Mouse (Mus musculus) common myeloid progenitor, adult 5-6 weeks (primary cell): ENCODE measurements around the gene Asxl1. TPM values are rescaled to one million over a fixed set of nuclear protein-coding genes. Genes with fewer than 3 reads are reported as not detected.

Source experiments
- ATAC-seq: replicated peaks from 2 replicates; pipeline ENCODE4 v1.8.0; 2016; ENCODE audit warnings: low read depth, mild to moderate bottlenecking, moderate TSS enrichment, inconsistent platforms; ENCODE audit not compliant: poor library complexity, severe bottlenecking
- total RNA-seq: library from RNA; stranded (forward); fragments of 200-1000, 187-1606 nt; gene quantifications from 2 replicates; pipeline ENCODE4 v1.2.3, GENCODE M21; 2017

The Asxl1 gene
- total RNA-seq = 27.6 and 42.3 TPM in 2 replicates

DNA sequence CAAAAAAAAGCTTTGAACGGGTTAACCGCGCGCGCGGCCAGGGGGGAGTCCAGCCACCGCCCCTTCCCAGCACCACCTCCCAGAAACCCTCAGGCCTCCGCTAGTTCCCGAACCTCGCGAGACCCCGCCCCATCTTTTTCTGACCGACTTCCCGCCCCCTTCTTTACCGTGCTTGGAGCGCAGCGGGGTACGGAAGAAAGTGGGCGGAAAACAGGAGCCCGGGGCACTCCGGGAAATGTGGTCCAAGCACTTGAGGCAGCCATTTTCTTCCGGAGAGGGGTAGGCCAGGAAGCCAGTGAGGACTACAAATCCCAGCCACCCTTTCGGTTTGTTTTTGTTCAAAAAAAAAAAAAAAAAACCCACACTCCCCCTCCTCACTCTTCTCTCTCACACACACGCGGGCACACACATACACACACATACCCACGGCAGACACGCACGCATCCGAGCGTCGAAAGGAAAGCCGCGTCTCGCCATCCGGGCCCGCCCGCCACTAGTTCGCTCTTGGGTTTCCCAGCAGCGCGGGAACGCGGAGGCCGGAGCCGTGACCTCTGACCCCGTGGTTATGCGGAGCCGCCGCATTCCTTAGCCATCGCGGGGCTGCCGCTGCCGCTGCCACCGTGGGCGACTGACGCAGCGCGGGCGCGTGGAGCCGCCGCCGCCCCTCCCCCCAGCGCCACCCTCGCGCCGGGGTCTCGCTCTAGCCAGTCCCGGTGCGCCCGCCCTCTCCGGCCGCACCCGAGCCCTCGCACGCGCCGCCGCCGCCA lies at the start of gene Asxl1:
Gene Asxl1 (plus strand): TSS at position 376 of the 767 bp plus-strand sequence.
- ATAC-seq = peak; percentile 94

DNA sequence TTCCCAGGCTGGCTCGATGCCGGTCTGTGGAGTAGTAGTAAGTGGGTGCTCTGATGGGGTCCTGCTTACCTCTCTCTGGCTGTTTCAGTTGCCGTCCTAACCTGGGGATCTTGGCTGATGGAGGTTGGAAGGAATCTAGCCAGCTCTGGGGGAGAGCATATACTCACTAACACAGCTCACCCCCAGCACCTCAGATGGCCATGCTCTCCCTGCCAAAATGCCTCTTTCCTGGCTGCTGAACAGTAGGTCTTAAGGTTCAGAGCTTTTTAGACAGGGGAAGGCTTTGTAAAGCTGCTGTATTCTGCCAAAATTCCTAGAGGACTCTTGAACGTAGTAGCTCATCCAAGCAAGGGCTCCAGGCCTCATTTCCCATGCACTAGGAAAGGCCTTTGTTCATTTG lies 47.9 kb upstream of the Asxl1 start:
- no peak for ATAC-seq

DNA sequence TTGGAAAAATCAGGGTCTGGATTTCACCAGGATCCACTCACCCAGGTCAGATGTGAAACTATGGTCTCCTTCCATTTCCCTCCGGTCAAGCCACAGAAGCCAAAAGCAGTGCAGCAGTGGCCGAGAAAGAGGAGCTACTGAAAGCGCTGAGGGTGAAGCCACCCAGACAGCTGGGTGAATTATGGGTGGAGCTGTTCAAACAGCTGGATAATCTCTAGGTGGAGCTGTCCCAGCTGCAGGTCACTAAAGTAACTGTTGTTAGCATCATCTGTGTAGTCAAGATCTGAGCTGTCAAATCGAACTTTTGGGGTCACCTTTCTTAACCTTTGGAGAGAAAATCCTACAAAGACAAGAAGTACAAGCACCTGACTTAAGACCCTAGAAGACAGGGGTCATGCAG lies 47.2 kb upstream of the Asxl1 start:
- ATAC-seq = 0 out of 2 replicates have a peak, but pooled peaks have one; percentile 33

DNA sequence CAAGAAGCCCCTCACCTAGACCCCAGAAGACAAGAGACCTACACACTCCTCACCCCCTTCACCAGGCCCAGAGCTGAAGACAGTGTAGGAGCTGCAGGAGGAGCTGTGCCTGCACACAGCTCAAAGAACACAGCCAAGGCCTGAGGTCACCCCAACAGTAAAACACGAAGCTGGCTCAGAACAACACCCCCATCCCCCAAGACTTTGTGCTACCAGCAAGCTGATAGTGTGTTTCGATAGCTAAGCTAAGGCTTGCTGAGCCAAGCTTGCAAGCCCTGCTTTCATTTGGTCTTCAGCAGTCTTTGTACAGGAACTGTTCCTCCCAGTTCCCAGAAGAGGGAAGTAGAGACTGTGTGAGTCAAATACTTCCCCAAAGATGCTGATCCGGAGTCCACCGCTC lies 46.8 kb upstream of the Asxl1 start:
- ATAC-seq = peak; percentile 93

DNA sequence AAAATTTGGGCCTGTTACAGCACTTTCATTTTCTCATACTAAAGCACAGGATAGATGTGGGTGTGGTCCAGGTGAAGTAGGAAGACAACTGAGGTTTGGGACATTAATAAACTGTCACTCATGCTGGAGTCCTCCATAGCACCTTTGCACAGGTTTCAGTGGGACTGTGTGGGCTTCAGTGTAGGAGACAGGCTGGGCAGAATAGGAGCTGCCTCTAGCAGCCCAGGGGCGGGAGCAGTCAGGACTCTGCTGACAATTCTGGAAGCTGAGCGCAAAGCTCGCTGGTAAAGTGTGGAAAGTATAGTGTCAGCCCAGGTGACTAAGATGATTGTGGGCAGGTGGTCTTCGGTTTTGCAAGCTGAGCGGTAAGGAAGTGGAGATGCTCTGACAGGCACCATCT lies 44.5 kb upstream of the Asxl1 start:
- ATAC-seq = no peak

DNA sequence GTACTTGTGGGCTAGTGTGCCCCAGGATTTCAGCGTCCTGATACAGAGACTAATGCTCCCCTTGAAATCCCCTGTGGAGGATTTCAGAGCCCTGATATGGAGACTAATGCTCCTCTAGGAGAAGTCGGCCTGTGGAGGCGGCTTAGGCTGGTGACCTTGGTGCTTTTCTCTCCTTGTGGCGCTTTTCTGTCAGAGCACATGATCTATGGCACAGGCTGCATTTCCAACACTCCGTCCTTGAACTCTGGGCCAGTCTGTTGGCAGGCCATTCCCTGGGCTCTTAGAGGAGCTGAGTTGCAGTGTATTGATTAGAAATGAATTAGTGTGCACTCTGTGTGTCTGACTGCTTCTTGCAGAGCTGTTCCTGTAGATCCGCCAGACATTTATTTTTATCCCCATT lies 40.4 kb upstream of the Asxl1 start:
- no peak for ATAC-seq

DNA sequence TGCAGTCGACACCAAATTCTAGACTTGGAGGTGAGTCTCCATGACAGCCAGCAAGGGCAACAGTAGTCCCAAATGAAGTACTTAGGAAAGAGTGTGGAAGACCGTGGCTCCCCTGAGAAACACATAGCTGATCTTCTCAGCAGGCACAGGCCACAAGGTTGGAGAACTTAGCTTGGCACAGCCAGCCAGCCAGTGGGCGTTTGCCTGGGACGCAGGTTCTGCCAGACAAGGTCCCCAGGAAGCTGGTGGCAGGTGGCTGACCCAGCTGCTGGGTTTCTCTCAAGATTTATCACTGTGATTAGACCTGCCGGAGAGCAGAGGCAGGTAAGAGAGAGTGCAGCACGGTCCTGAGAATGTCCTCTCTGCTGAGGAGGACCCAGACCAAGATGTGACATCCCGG lies 37.0 kb upstream of the Asxl1 start:
- no peak for ATAC-seq

DNA sequence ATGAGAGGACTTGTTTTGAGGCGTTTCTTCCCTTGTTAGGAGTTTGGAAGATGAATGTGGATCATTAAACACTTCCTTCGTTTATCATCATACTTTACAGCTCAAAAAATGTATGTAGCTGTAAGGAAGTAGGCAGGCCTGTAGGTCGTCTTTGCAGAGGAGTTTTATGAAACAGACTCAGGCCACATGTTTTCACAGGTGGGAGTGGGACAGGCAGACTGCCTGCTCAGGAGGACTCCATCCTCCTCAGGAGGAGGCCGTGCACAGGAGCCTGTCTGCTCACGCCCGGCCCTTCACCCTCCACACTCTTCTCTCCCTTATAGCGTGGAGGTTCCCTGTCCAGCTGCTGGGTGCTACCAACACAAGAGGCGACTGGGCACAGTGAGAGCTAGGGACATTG lies 36.5 kb upstream of the Asxl1 start:
- no peak for ATAC-seq

DNA sequence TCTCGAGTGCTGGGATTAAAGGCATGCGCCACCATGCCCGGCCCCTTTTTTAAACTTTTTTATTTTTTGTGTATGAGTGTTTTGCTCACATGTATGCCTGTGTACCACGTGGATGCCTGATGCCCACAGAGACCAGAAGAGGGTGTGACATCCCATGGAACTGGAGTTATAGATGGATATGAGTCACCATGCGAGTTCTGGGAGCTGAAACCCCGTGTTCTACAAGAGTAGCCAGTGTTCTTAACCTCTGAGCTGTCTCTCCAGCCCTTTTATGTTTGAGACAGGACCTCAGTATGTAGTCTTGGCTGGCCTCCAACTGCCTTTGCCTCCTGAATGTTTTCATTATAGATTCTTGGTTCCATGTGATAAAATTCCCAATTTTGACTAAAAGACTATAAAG lies 35.4 kb upstream of the Asxl1 start:
- ATAC-seq = no peak

DNA sequence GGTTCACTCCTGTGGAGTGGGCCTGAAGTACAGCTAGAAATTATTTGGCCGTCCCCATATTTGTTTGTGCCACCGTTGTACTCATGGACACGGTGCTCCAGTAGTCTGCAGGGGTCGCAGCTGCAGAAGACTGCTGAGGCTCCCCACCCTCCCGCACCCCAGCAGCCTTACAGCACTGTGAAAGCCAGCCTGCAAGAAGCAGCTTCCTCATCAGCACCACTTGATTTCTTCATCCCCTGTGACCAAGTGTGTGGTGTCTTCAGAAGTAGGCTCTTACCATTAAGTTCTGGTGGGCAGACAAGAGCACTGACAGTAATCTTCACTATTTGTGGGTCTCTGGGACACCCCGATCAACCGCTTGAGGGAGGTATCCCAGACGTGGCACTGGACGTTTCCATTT lies 32.7 kb upstream of the Asxl1 start:
- no peak for ATAC-seq

DNA sequence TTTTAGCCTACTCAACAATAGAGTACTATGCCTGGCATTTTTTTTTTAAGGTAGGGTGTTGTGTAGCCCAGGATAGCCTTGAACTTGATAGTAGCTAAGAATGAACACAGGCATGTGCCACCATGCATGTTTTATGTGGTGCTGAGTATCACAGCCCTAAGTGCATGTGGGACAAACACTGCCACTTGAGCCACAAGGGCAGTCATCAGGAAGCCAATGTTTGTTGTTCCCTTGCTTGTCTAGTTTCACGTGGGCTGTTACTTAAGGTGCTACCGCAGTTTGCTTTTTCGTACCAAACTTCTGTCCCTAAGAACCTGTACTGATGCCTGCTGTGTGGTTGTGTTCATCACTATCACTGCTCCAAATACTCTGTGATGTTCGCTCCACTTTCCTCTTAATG lies 27.2 kb upstream of the Asxl1 start:
- ATAC-seq = no peak

DNA sequence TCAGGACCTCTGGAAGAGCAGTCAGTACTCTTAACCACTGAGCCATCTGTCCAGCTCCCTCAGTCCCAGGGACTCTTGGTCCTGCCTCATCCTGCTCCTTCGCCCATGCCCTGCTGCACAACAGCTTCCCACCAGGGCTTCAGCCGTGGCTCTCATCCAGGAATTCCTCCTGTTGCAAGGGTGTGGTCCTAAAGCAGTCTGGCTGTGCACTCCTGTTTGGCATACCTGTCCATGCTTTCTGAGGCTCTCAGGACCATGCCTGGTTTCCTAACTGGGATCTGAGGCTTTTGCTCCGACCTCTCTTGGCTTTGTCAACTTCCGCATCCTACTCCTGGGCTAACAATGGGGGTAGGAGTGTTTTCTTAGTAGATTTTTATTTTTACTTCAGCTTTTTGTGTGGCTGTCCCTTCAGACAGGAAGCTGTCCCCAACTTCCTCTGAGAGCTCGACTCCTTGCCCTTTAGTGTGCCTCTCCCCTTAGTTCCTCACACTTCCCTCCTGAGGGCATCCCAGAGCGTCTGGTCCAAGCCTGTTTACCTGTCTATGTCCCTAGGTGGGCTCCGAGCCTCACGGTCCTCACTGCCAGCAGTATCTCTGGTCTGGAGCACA lies 26.5 kb upstream of the Asxl1 start:
- ATAC-seq = peak; percentile 95

DNA sequence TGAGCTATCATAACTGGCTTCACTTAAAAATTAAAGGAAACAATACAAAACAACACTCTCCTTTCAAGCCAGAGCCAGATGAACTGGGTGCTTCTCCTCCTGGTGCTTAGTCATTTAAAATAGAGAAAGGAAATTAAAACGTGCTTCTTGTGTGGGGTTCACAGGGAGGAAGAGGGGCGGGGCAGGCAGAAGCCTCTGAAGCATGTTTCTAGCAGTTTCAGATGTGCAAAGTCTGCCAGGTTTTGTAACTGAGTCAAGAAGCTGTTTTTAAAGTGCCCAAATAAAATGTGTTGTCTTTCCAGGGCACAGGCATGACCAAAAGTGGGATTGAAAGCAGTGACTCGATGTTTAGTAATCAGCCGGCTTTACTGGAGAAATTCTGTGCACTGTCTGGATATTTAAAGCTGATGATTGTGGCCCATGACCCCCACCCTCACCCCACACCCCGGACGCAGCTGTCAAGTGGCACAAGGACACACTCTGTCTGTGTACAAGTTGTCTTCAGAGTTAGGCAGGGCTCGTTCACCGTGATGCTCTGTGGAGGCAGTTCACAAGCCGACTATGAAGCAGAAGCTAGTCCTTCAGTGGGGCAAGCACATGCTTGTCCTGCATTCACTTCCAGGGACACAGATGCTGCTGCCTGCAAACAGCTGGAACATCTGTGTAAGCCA lies 19.8 kb upstream of the Asxl1 start:
- ATAC-seq = no peak

DNA sequence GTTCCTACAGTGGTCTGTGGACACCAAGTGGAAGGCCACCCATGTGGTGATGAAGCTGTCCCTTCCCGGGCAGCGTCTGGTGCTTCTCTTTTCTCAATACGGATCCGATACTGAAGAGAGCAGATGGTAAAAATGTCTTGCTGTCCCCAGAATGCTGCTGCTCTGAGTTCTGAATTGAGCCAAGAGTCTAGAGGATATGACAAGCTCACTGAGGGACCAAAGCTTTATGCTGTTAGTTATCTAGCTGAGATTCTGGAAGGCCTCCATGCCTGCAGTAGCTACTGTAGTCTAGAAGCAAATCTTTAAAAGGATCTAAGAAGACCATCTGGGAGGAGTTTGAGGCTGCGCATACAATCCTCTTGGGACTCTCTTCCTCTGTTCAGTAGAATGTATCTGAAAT lies 13.4 kb upstream of the Asxl1 start:
- ATAC-seq = no peak

DNA sequence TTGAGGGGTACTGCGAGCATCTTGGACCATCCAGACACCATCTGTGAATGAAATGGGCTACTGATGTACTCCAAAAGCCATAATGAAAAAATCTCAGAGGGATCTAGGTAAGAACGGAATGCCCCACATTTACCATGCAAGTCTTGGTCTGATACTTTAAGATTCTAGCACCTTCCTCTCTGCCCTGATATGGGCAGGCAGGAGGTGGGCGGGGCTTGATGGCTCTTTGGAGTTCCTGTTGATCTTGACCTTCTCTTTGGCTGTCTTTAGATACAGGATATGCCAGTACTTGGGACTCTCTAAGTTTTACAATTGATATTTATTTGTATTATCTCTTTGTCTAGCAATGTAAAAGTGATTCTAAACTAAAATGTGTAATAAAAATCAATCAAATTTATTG lies 12.6 kb upstream of the Asxl1 start:
- ATAC-seq = peak; percentile 46; the same call in 1 of the 2 replicates

DNA sequence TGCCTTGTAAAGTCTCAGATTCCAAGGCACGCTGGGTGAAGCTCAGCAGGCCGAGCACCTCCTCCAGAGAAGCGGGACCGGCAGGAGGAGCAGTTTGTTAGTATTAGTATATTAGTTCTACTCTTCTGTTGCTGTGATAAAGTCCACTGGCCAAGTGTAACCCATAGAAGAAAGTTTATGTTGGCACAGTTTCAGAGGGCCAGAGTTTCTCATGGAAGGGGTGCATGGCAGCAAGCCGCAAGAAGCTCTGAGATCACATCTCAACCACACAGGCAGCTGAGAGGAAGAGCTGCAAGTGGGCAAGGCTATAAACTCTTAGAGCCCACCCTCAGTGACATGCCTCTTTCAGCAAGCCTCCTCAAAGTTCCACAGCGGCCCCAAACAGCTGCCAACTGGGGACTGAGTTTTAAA lies 11.8 kb upstream of the Asxl1 start:
- no peak for ATAC-seq

DNA sequence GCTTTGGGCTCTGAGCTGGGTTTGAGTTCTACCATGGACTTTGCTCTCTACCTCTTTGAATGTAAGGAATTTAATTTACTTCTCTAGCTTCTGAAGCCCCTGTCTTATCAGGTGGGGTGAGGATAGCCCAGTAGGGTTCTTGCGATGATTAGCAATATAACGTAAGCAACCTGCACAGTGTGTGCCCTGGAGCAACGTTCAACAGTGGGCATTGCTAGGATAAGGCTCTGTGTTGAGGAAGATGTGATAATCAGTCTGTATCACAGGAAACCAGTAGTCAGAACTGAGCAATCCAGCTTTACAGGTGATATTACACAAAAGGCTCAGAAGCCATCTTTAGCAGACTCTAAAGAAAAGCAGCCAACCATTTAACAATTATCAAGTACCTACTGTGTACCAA lies 11.3 kb upstream of the Asxl1 start:
- no peak for ATAC-seq

DNA sequence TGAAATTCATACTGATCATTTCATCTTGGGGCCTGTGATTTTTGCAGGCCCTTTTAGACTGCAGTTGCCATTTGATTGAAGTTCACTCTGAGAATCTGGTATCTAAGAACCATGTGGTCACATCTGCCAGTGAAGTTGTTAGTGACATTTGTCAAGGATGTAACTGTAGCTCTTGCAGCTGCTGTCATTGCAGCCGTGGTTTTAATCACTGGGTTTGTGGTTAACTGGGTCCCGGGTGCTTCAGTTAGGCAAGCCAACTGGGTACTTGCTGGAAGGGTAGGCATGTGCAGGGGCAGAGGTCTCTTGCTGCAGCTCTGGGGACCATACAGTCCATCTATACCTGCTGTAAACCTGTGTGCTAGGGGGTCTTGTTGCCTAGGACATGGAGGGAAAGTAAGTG lies 9.5 kb upstream of the Asxl1 start:
- peak; percentile 80 for ATAC-seq

DNA sequence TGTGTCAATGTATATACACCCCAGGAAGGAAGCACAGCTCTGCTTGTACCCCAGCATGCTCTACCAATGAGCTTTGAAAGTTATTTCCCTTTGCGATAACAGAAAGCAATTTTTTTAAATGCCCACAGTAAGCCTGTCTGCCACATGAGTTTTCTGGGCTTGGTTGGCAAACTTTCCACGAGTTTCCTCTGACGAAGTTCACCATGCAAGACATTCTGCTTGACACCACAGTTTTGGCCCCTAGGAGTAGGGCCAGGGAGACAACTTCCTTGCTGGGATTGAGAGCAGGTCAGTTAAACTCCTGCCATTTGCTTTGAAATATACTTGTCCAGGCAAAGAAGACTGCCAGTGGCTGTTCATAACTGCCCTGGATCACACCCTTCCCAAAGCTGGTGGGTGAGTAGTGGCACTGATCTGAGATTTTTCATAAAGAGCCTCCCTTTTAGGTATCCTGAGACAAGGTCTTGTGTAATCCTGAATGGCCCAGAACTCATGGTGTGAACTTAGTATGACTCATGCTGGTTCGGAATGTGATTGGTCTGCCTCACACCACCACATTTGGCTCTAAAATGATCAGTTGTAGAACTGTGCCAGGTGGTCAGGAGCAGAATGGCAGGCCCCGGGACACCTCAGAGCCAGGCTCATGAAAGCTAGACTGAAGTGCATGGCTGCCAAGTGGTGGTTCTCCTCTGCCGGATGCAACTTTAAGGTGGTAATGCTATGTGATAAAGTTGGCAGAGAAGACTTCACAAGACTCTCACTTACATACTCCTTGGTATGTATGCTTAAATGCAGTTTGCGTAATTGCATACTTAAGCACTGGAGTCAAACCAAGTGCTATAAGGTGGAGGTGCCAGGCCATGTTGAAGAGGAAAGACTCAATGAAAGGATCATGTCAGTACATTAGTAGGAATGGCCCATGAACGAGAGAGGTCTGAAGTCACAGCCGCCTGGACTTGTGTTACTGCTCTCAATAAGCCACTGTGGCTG lies 7.0 kb upstream of the Asxl1 start:
- ATAC-seq = peak; percentile 40

DNA sequence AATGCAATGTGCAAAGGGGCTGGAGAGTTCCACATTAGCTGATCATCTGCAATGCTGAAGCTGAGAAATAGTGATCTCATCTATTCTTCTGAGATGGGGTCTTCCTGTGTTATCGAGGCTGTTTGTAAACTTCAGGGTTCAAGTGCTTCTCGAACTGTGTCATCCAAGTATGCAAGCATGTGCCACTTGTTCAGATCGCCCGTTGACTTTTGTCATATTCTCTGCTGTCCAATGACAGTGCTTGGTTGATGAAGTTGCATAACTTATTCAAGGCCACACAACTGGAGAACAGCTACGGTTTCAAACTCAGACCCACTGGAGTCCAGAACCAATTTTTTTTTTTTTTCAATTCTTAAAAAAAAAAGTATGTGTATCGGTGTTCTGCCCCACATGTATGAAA lies 3.5 kb upstream of the Asxl1 start:
- ATAC-seq = no peak
